Comparison of ENCODE assay signal across 20 mouse cellular contexts in the genomic region with DNA sequence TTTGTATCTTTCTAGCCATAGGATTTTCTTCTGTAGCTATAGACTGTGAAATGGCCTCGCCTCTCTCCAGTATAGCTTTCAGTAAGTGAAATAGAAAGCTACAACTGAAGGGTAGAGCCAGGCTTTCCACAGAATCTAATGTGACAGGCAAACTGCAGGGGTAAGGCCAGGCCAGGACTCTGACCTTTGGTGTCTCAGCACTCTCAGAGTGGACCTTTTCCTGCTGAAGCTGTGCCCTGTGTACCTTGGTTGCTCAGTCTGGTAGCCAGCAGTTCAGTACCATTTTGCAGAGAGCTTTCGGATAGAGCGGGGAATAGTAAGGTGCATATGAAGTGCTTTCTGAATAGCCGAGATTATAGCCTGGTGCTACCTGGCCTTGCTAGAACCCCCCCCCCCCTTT. TPM values are rescaled to one million over a fixed set of nuclear protein-coding genes. Genes with fewer than 3 reads are reported as not detected.
DNase-seq lines count a peak whose midpoint lies in the region; ATAC-seq and TF ChIP-seq lines count a peak whose summit lies in the region.
"Had no signal": no experiment of that assay in that cellular context is flagged by ENCODE, and none has a peak within 500 bp of the region (broad histone marks: within the 10 kb centered on the region; RNA-seq: fewer than 3 reads in every experiment).

No protein-coding gene starts in this region.

- H3K4me1 ChIP-seq in kidney, embryonic 14.5 days (ENCODE audit: control insufficient read depth, insufficient read depth, low read length) = peaks cover 27% of the 10 kb centered on the region
- peaks cover 8% of the 10 kb centered on the region; the same call in 1 of the 2 replicates for H3K4me1 ChIP-seq in liver, embryonic 15.5 days (replicated peaks)
- peaks cover 7% of the 10 kb centered on the region; the same call in 1 of the 2 replicates for H3K4me1 ChIP-seq in stomach, postnatal 0 days (replicated peaks; ENCODE audit: control insufficient read depth, insufficient read depth)
- H3K4me1 ChIP-seq: midbrain, embryonic 12.5 days had no signal

- H3K36me3 ChIP-seq in kidney, embryonic 14.5 days (ENCODE audit: control insufficient read depth, insufficient read depth, low read length) = no peaks in the 10 kb centered on the region; the same call in 1 of the 2 replicates
- no peaks in the 10 kb centered on the region for H3K36me3 ChIP-seq in liver, embryonic 15.5 days (replicated peaks)
- no peaks in the 10 kb centered on the region for H3K36me3 ChIP-seq in stomach, postnatal 0 days (ENCODE audit: control insufficient read depth, insufficient read depth, low read length)
- H3K36me3 ChIP-seq: midbrain, embryonic 12.5 days had no signal

- intact Hi-C loops in gastrocnemius, adult 2 months (cut with DNase I) = loop anchor here (5.0 kb wide), 1 partner anchor 80 kb away; no protein-coding TSS in a partner anchor

- no peak for ATAC-seq in kidney, embryonic 14.5 days (ENCODE audit: low FRiP score, low TSS enrichment)
- peak; percentile 63; the same call in 1 of the 2 replicates for ATAC-seq in liver, embryonic 15.5 days (ENCODE audit: insufficient read depth)
- ATAC-seq in stomach, postnatal 0 days (ENCODE audit: low FRiP score, low TSS enrichment) = no peak
- ATAC-seq: forebrain, embryonic 16.5 days; Patski had no signal

- no peak overlapping the region for H3K9ac ChIP-seq in kidney, embryonic 14.5 days (ENCODE audit: low read depth, low read length)
- no peak overlapping the region for H3K9ac ChIP-seq in liver, embryonic 15.5 days
- H3K9ac ChIP-seq in stomach, postnatal 0 days (ENCODE audit: low read length) = no peak overlapping the region
- H3K9ac ChIP-seq: embryonic facial prominence, embryonic 15.5 days; heart, embryonic 12.5 days; hindbrain, embryonic 14.5 days; limb, embryonic 12.5 days; midbrain, embryonic 12.5 days had no signal

- H3K27me3 ChIP-seq in kidney, embryonic 14.5 days (ENCODE audit: control insufficient read depth, insufficient read depth, low read length) = no peaks in the 10 kb centered on the region
- H3K27me3 ChIP-seq in liver, embryonic 15.5 days = no peaks in the 10 kb centered on the region
- no peaks in the 10 kb centered on the region for H3K27me3 ChIP-seq in stomach, postnatal 0 days (ENCODE audit: control insufficient read depth, insufficient read depth, low read length)
- H3K27me3 ChIP-seq: embryonic facial prominence, embryonic 15.5 days; heart, embryonic 12.5 days; limb, embryonic 12.5 days; midbrain, embryonic 12.5 days; Patski had no signal

- no peak for TF ChIP-seq EP300 in stomach, postnatal 0 days (optimal IDR thresholded peaks at IDR 0.05)

- no peak overlapping the region for H3K4me3 ChIP-seq in gastrocnemius, adult 2 months
- no peak overlapping the region for H3K4me3 ChIP-seq in kidney, embryonic 14.5 days (ENCODE audit: low read length)
- H3K4me3 ChIP-seq in liver, embryonic 15.5 days (replicated peaks) = no peak overlapping the region
- H3K4me3 ChIP-seq in stomach, postnatal 0 days (ENCODE audit: low read depth, low read length) = no peak overlapping the region
- H3K4me3 ChIP-seq: embryonic facial prominence, embryonic 15.5 days; heart, embryonic 12.5 days; limb, embryonic 12.5 days; midbrain, embryonic 12.5 days had no signal

- no peak for TF ChIP-seq CTCF in gastrocnemius, adult 2 months (IDR thresholded peaks at IDR 0.05)
- no peak for TF ChIP-seq CTCF in stomach, postnatal 0 days (IDR thresholded peaks at IDR 0.05; ENCODE audit: low read depth)

- DNase-seq in gastrocnemius, adult 2 months = peak; percentile 55
- no peak for DNase-seq in gastrocnemius, postnatal 4 days (ENCODE audit: low spot score in 2 of 2)
- peak; percentile 82 for DNase-seq in kidney, adult 9 months
- no peak for DNase-seq in stomach, postnatal 0 days (ENCODE audit: low spot score)
- DNase-seq in cerebellum, adult 18-20 months = no peak
- no peak for DNase-seq in cerebellum, postnatal 36 days
- DNase-seq: adrenal gland, postnatal 14 days; gastrocnemius, postnatal 36 days; heart, postnatal 14 days; right cerebral cortex, postnatal 4 days; thymus, postnatal 4 days had no signal

- no peak overlapping the region for H3K4me2 ChIP-seq in kidney, embryonic 14.5 days (replicated peaks; ENCODE audit: low read depth, low read length)
- no peak overlapping the region for H3K4me2 ChIP-seq in liver, embryonic 15.5 days
- no peak overlapping the region for H3K4me2 ChIP-seq in stomach, postnatal 0 days (replicated peaks; ENCODE audit: low read depth)
- H3K4me2 ChIP-seq: embryonic facial prominence, embryonic 15.5 days; heart, embryonic 12.5 days; hindbrain, embryonic 14.5 days; limb, embryonic 12.5 days; midbrain, embryonic 12.5 days had no signal

- H3K27ac ChIP-seq in gastrocnemius, adult 2 months = peak overlapping the region; percentile 75
- no peak overlapping the region for H3K27ac ChIP-seq in kidney, embryonic 14.5 days (ENCODE audit: low read depth, low read length)
- no peak overlapping the region; the same call in 1 of the 2 replicates for H3K27ac ChIP-seq in liver, embryonic 15.5 days (replicated peaks)
- H3K27ac ChIP-seq in stomach, postnatal 0 days (replicated peaks) = peak overlapping the region; percentile 56
- H3K27ac ChIP-seq: embryonic facial prominence, embryonic 15.5 days; hindbrain, embryonic 14.5 days; limb, embryonic 12.5 days; midbrain, embryonic 12.5 days had no signal

- H3K9me3 ChIP-seq in kidney, embryonic 14.5 days (ENCODE audit: control insufficient read depth, low read length) = peaks cover 6% of the 10 kb centered on the region
- H3K9me3 ChIP-seq in liver, embryonic 15.5 days (replicated peaks) = no peaks in the 10 kb centered on the region
- H3K9me3 ChIP-seq in stomach, postnatal 0 days (ENCODE audit: control insufficient read depth, low read length) = no peaks in the 10 kb centered on the region
- H3K9me3 ChIP-seq: embryonic facial prominence, embryonic 15.5 days had no signal

- 95% methylated on average over 4 of the region's 4 CpGs for WGBS in kidney, embryonic 14.5 days
- 68% methylated on average over 4 of the region's 4 CpGs for WGBS in liver, embryonic 15.5 days (ENCODE audit: insufficient replicate concordance)
- 81% methylated on average over 4 of the region's 4 CpGs for whole genome bisulfite sequencing in stomach, postnatal 0 days

RNA-seq across cellular contexts. Expression of gene Lpp, which starts 9.5 kb away (rescaled TPM):
- 10 to 100 TPM; 17.7 to 18.0 TPM for total RNA-seq in gastrocnemius, adult 2 months (2021)
- 10 to 100 TPM; 46.7 to 52.2 TPM for total RNA-seq in gastrocnemius, postnatal 4 days (2021)
- polyA plus RNA-seq in kidney, embryonic 14.5 days (2014; fragmentation: Nextera tagmentation; extraction: Ambion mirVana) = 36.9 and 49.2 TPM in 2 replicates
- 7.2 and 8.8 TPM in 2 replicates for polyA plus RNA-seq in liver, embryonic 15.5 days (2015; fragmentation: Nextera tagmentation; extraction: Ambion mirVana)
- polyA plus RNA-seq in stomach, postnatal 0 days (2015; fragmentation: Nextera tagmentation; extraction: Ambion mirVana) = 49.8 and 51.3 TPM in 2 replicates

Comparison
In these comparisons a context has a peak if more than half of its experiments do, and no peak if none do; other contexts are left out.
1. DNase-seq: peak in gastrocnemius, adult 2 months (single experiment) and kidney, adult 9 months (single experiment); none in gastrocnemius, postnatal 4 days (0 of 2), stomach, postnatal 0 days (single experiment), cerebellum, adult 18-20 months (0 of 2) and cerebellum, postnatal 36 days (0 of 2).
2. H3K27ac ChIP-seq: peak in gastrocnemius, adult 2 months (single experiment) and stomach, postnatal 0 days (single experiment); none in kidney, embryonic 14.5 days (single experiment) and liver, embryonic 15.5 days (single experiment).